Mouse (Mus musculus): ENCODE results near the gene Cfap299.

- no peak for TF ChIP-seq GATA1 (IDR thresholded peaks at IDR 0.05; ENCODE audit: low read length)
- no peak for TF ChIP-seq TAL1 (IDR thresholded peaks at IDR 0.05; ENCODE audit: low read length)
Observed at GRCm38 (mm10) chr5:98806492-98806891, 477.4 kb downstream of the Cfap299 start.
